Mouse (Mus musculus) C2C12 (cell line): ENCODE results near the gene Tpst2.

Experiments
- CTCF ChIP-seq: IDR thresholded peaks from one replicate; pipeline ENCODE4 v1.5.1; 2011; ENCODE audit not compliant: control insufficient read depth, insufficient read depth, insufficient read length
- FOSL1 ChIP-seq: IDR thresholded peaks from one replicate; pipeline ENCODE4 v1.8.0; 2011; ENCODE audit warnings: mild to moderate bottlenecking, low read length; ENCODE audit not compliant: poor library complexity, insufficient read depth, severe bottlenecking
- MAX ChIP-seq: IDR thresholded peaks from one replicate; pipeline ENCODE4 v1.6.1; 2011; ENCODE audit warnings: mild to moderate bottlenecking, control low read depth
- USF1 ChIP-seq: IDR thresholded peaks from one replicate; pipeline ENCODE4 v1.6.1; 2011; ENCODE audit warnings: low read depth, mild to moderate bottlenecking, control low read depth, moderate library complexity

DNA sequence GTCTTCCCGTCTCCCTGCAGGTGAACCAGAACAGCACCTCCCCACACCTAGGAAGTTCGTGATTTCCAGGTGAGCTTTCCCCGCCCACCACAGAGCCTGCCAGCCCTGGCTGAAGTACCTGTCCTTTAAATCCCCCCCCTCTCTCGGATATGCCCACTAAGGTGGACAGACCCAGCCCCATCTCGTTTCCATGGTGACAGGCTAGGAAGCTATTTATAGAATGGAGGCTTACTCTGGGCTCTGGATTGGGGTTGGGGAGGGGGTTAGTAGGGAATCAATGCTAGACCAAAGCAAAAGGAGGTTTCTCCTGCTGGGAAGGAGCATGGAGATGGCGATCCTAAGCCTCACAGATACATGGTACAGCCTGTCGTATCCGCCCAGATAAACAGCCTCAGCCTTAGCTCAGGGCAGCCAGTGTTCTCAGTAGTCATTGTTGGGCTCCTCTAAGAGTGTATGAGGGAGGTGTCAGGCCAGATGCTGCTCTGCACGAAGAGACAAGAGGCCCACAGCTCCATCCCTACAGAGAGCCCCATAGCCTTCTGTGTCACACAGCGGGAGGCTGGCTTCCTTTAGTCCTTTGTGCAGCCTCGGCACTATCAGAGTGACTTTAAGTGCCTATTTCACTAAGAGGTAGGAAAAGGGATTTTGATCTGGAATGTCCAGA lies 36.9 kb downstream of the Tpst2 start:
- no peak for TF ChIP-seq CTCF
- TF ChIP-seq FOSL1 = no peak
- TF ChIP-seq USF1 = no peak
- TF ChIP-seq MAX = no peak
